Mouse (Mus musculus): ENCODE results near the gene Lrmp.

The Lrmp gene

GRCm38 (mm10) chr6:145135804-145136203 is 20.4 kb downstream of the Lrmp start:
- DNase-seq (ENCODE audit: low read depth, low spot score) = no peak

- no peak for DNase-seq (ENCODE audit: low read depth, low spot score)
Measured at GRCm38 (mm10) chr6:145136831-145137230, 21.4 kb downstream of the Lrmp start.

- no peak for DNase-seq (ENCODE audit: low read depth, low spot score)
Measured at GRCm38 (mm10) chr6:145139236-145139635, 23.8 kb downstream of the Lrmp start.

GRCm38 (mm10) chr6:145139776-145140475 is 24.5 kb downstream of the Lrmp start:
- DNase-seq (ENCODE audit: low read depth, low spot score) = no peak

- no peak for DNase-seq (ENCODE audit: low read depth, low spot score)
Measured at GRCm38 (mm10) chr6:145140706-145141105, 25.3 kb downstream of the Lrmp start.

- no peak for DNase-seq (ENCODE audit: low read depth, low spot score)
Measured at GRCm38 (mm10) chr6:145141827-145142226, 26.4 kb downstream of the Lrmp start.

GRCm38 (mm10) chr6:145145173-145145572 is 29.7 kb downstream of the Lrmp start:
- DNase-seq (ENCODE audit: low read depth, low spot score) = no peak

- DNase-seq (ENCODE audit: low read depth, low spot score) = no peak
Measured at GRCm38 (mm10) chr6:145147716-145148115, 32.3 kb downstream of the Lrmp start.

GRCm38 (mm10) chr6:145149054-145149453 is 33.6 kb downstream of the Lrmp start:
- DNase-seq (ENCODE audit: low read depth, low spot score) = no peak

GRCm38 (mm10) chr6:145158619-145159018 is 43.2 kb downstream of the Lrmp start:
- DNase-seq (ENCODE audit: low read depth, low spot score) = no peak

GRCm38 (mm10) chr6:145160581-145160980 is 45.1 kb downstream of the Lrmp start:
- DNase-seq (ENCODE audit: low read depth, low spot score) = no peak

GRCm38 (mm10) chr6:145171892-145172606 is 56.6 kb downstream of the Lrmp start:
- DNase-seq (ENCODE audit: low read depth, low spot score) = no peak

GRCm38 (mm10) chr6:145173781-145174191 is 58.3 kb downstream of the Lrmp start:
- DNase-seq (ENCODE audit: low read depth, low spot score) = no peak

GRCm38 (mm10) chr6:145175571-145175981 is 60.1 kb downstream of the Lrmp start:
- no peak for DNase-seq (ENCODE audit: low read depth, low spot score)

GRCm38 (mm10) chr6:145176474-145176873 is 61.0 kb downstream of the Lrmp start:
- no peak for DNase-seq (ENCODE audit: low read depth, low spot score)

- no peak for DNase-seq (ENCODE audit: low read depth, low spot score)
Measured at GRCm38 (mm10) chr6:145179665-145180064, 64.2 kb downstream of the Lrmp start.

GRCm38 (mm10) chr6:145182044-145182443 is 66.6 kb downstream of the Lrmp start:
- DNase-seq (ENCODE audit: low read depth, low spot score) = no peak

GRCm38 (mm10) chr6:145186096-145186495 is 70.6 kb downstream of the Lrmp start:
- no peak for DNase-seq (ENCODE audit: low read depth, low spot score)

GRCm38 (mm10) chr6:145187093-145188088 is 71.9 kb downstream of the Lrmp start:
- DNase-seq (ENCODE audit: low read depth, low spot score) = no peak

GRCm38 (mm10) chr6:145193038-145193437 is 77.6 kb downstream of the Lrmp start:
- DNase-seq (ENCODE audit: low read depth, low spot score) = no peak

GRCm38 (mm10) chr6:145193446-145193845 is 78.0 kb downstream of the Lrmp start:
- DNase-seq (ENCODE audit: low read depth, low spot score) = no peak
